Mouse (Mus musculus) left cerebral cortex, postnatal 10 days (tissue): Measurements from ENCODE around the gene Chad. TPM values are rescaled to one million over a fixed set of nuclear protein-coding genes. Genes with fewer than 3 reads are reported as not detected.

Experiments used
- DNase-seq, 2 experiments: peaks; one replicate each; pipeline ENCODE4 v3.0.0; 2021 to 2022; ENCODE audit warnings: low spot score in 2 of 2, mixed read lengths in 1 of 2; ENCODE audit errors: extremely low spot score in 1 of 2
- intact Hi-C: fragments of 180-260 bp; cut with DNase I; formaldehyde crosslinking; loops from one replicate; pipeline ENCODE4 v1.15.1; 2025
- total RNA-seq, 2 experiments: library from RNA; stranded (reverse); gene quantifications; 2 replicates each; pipeline ENCODE4 v1.2.3; 2021

The Chad gene
- total RNA-seq, 2 experiments from 2014 or later = 0.26 to 0.49 TPM

- intact Hi-C loops = no loop called here
- DNase-seq = no peak
Observed at GRCm38 (mm10) chr11:94602356-94602955, 37.6 kb downstream of the Chad start.

GRCm38 (mm10) chr11:94610744-94611740 lies 46.2 kb downstream of the Chad start:
- no peak for DNase-seq
- intact Hi-C loops = no loop called here

DNA sequence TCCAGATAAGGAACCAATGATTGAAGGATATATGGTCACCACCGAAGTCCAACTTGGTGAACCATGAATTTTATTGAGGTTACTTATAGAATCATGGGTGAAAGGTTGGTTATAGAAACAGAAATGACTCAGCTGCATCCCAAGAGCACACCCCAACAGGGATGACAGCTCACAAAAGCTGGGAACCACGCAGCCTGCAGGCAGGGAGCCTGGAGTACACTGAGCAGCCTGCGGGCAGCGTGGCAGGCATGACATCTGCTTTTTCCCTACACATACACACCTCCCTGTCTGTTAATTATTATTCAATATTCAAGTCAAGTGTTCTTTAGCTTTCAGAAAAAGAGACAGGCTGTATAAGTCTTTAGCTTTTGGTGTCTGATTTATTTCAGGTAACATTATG lies 49.8 kb downstream of the Chad start:
- intact Hi-C loops = no loop called here

DNA sequence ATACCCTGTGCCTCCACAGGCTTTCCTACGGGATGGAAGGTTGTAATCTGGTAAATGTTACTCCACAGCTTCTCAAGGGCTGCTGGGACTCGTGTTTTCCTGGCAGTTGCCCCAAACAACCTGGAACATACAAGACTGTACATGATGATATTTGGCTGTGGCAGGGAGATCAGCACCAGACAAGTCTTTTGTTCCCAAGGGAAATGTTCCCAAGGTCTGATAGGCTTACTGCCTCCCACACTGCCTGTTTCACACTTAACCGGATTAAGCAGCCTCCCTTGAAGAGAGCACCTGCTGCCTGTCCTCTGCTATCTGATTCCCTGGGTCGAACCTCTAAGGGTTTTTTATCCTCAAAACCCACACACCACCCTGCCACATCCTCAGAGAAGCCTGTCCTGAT lies 50.6 kb downstream of the Chad start:
- no peak for DNase-seq
- intact Hi-C loops = no loop called here

More for the DNA sequence above, 49.8 kb downstream of the Chad start:
- no peak for DNase-seq

DNA sequence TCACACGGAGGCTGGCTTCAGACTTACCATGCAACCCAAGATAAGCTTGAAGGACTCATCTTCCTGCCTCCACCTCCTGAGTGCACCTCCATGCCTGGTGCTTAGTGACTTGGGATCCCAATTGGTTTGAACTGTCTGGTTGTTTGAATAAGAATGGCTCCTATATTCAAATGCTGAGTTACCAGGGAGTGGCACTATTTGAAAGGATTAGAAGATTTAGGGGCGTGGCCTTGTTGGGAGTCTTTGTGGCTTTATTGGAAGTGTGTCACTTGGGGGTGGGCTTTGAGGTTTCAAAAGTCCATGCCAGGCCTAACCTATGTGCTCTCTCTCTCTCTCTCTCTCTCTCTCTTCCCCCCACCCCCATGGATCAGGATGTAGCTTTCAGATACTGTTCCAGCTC lies 52.8 kb downstream of the Chad start:
- DNase-seq = no peak
- intact Hi-C loops = no loop called here

Other genes starting within 250 kb of the Chad start
- gene Luc7l3, start 243.1 kb upstream of the Chad start, total RNA-seq = 100 to 1,000 TPM; 125 to 131 TPM
- 10 to 100 TPM; 73.3 to 75.7 TPM for gene Ankrd40, start 237.0 kb upstream of the Chad start, total RNA-seq
- 1 to 10 TPM; 1.6 to 2.1 TPM for gene Abcc3, start 172.1 kb upstream of the Chad start, total RNA-seq
- gene Cacna1g, start 90.8 kb upstream of the Chad start, total RNA-seq = 100 to 1,000 TPM; 143 to 151 TPM
- 1 to 10 TPM in 1 of 2 experiments, under 1 TPM in 1; 0.92 to 1.5 TPM for gene Spata20, start 78.9 kb upstream of the Chad start, total RNA-seq
- 1 to 10 TPM; 1.6 to 1.8 TPM for gene Epn3, start 65.1 kb upstream of the Chad start, total RNA-seq
- 1 to 10 TPM; 1.4 to 1.6 TPM for gene Mycbpap, start 43.3 kb upstream of the Chad start, total RNA-seq
- gene Rsad1, start 15.8 kb upstream of the Chad start, total RNA-seq = 10 to 100 TPM; 15.9 to 18.7 TPM
- gene Acsf2, start 36.8 kb downstream of the Chad start, total RNA-seq = 10 to 100 TPM; 13.8 to 16.3 TPM
- gene Lrrc59, start 64.7 kb downstream of the Chad start, total RNA-seq = 10 to 100 TPM; 91.5 to 94.8 TPM
- gene Mrpl27, start 88.7 kb downstream of the Chad start, total RNA-seq = 10 to 100 TPM; 59.6 to 60.8 TPM
- gene Eme1, start 88.9 kb downstream of the Chad start, total RNA-seq = under 1 TPM; 0.28 to 0.86 TPM
- gene Xylt2, start 112.5 kb downstream of the Chad start, total RNA-seq = 10 to 100 TPM; 21.8 to 25.7 TPM
- not detected for gene Gm11541, start 139.5 kb downstream of the Chad start, total RNA-seq
- gene Cdc34b, start 176.7 kb downstream of the Chad start, total RNA-seq = under 1 TPM in 1 of 2 experiments, not detected in 1; 0.28 TPM
- gene Tmem92, start 217.7 kb downstream of the Chad start, total RNA-seq = under 1 TPM; 0.21 to 0.61 TPM